Mouse (Mus musculus) large intestine, adult 2 months (tissue): ENCODE results near the gene Smpx. TPM values are rescaled to one million over a fixed set of nuclear protein-coding genes. Genes with fewer than 3 reads are reported as not detected.

Experiments
- polyA plus RNA-seq: library from polyadenylated mRNA; depleted of rRNA; stranded (reverse); fragments of >200 nt; gene quantifications from 2 replicates; pipeline ENCODE4 v1.2.3, GENCODE M21; 2012; rRNA removed

Smpx gene
- polyA plus RNA-seq, 1 experiment = 2.1 TPM

Other genes with a start within 250 kb of the Smpx start
- gene Sms, start 206.6 kb upstream of the Smpx start, polyA plus RNA-seq = 11.2 and 13.6 TPM in 2 replicates
- not detected in 2 replicates for gene Yy2, start 129.9 kb upstream of the Smpx start, polyA plus RNA-seq
- gene Mbtps2, start 100.2 kb upstream of the Smpx start, polyA plus RNA-seq = 4.5 and 6.0 TPM in 2 replicates
- gene Klhl34, start 119.5 kb downstream of the Smpx start, polyA plus RNA-seq = not detected in 2 replicates